Mouse (Mus musculus) stomach, postnatal 0 days (tissue): ENCODE results near the gene Klhl2. TPM values are rescaled to one million over a fixed set of nuclear protein-coding genes. Genes with fewer than 3 reads are reported as not detected.

Source experiments
- ATAC-seq: fragments of 200-750 bp; cut with Nextera tagmentation; 2 replicates; pipeline ENCODE4 v1.8.0; 2017; ENCODE audit not compliant: low FRiP score, low TSS enrichment
- DNase-seq: peaks from one replicate; pipeline ENCODE4 v3.0.0-alpha.2; 2016; ENCODE audit warnings: low spot score
- H3K27ac ChIP-seq: fragments of 300-500 bp; sonication (generic); replicated peaks from 2 replicates; pipeline ENCODE4 v1.5.1; 2014; ENCODE audit warnings: mild to moderate bottlenecking, control low read depth
- H3K27me3 ChIP-seq: fragments of 300-500 bp; sonication (generic); 2 replicates; pipeline ENCODE4 v1.6.1; 2014; ENCODE audit warnings: low read length; ENCODE audit not compliant: control insufficient read depth, insufficient read depth
- H3K36me3 ChIP-seq: fragments of 300-500 bp; sonication (generic); 2 replicates; pipeline ENCODE4 v1.6.1; 2014; ENCODE audit warnings: low read length, mixed read lengths; ENCODE audit not compliant: control insufficient read depth, insufficient read depth
- H3K4me1 ChIP-seq: fragments of 300-500 bp; sonication (generic); replicated peaks from 2 replicates; pipeline ENCODE4 v1.6.1; 2014; ENCODE audit warnings: antibody characterized with exemption; ENCODE audit not compliant: control insufficient read depth, insufficient read depth
- H3K4me2 ChIP-seq: fragments of 300-500 bp; sonication (generic); replicated peaks from 2 replicates; pipeline ENCODE4 v1.6.1; 2014; ENCODE audit warnings: low read depth, mild to moderate bottlenecking, control low read depth, moderate library complexity
- H3K4me3 ChIP-seq: fragments of 300-500 bp; sonication (generic); 2 replicates; pipeline ENCODE4 v1.5.1; 2014; ENCODE audit warnings: low read depth, low read length, control low read depth
- H3K9ac ChIP-seq: fragments of 300-500 bp; sonication (generic); 2 replicates; pipeline ENCODE4 v1.6.1; 2014; ENCODE audit warnings: mild to moderate bottlenecking, low read length, control low read depth, mixed read lengths
- H3K9me3 ChIP-seq: fragments of 300-500 bp; sonication (generic); 2 replicates; pipeline ENCODE4 v1.6.1; 2016; ENCODE audit warnings: low read length; ENCODE audit not compliant: control insufficient read depth
- CTCF ChIP-seq: IDR thresholded peaks from 2 replicates; pipeline ENCODE4 v1.5.1; 2016; ENCODE audit warnings: antibody characterized with exemption, low read depth, mild to moderate bottlenecking, moderate library complexity
- EP300 ChIP-seq: optimal IDR thresholded peaks from 2 replicates; pipeline ENCODE3; 2016; ENCODE audit warnings: antibody characterized with exemption
- WGBS: fragments of 180-500 bp; shearing (Covaris S2); extraction: QIAGEN DNeasy Blood & Tissue Kit; methylation state at CpG from one replicate; pipeline ENCODE4 v1.1.7; 2014; 5-methylcytosine and 5-hydroxymethylcytosine counted together
- polyA plus RNA-seq: library from polyadenylated mRNA; unstranded; fragments of >200 nt; fragmentation: Nextera tagmentation; extraction: Ambion mirVana; gene quantifications from 2 replicates; pipeline ENCODE4 v1.2.1, GENCODE M21; 2015

Klhl2 gene
- polyA plus RNA-seq, 1 experiment from 2014 or later: 13.4 TPM

DNA sequence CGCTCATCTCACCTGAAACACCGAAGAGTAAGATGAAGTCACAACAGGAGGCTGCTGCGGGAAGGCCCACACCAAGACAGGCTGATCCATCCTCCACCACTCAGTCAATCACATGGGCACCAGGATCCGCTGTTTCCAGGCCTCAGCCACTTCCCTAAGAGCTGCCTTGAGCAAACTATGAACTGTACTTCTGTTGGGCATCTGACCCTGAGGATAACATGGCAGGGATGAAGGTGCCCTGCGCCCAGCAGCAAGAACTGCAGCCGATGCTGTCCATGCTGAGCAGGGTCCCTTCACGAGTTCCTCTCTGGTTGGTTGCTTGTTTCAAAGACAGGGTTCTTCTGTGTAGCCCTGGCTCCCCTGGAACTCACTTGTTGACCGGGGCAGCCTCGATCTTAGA, 38.0 kb downstream of the Klhl2 start:
- over 99% methylated on average over 9 of the region's 9 CpGs for WGBS
- ATAC-seq (no peak), DNase-seq (no peak)
- Histone ChIP-seq H3K4me2 (no peak overlapping the region), H3K27ac (no peak overlapping the region), H3K36me3 (no peaks in the 10 kb centered on the region), H3K4me3 (no peak overlapping the region), H3K9ac (no peak overlapping the region), H3K9me3 (no peaks in the 10 kb centered on the region), H3K27me3 (no peaks in the 10 kb centered on the region), H3K4me1 (no peaks in the 10 kb centered on the region)
- TF ChIP-seq EP300 (no peak), CTCF (no peak)

DNA sequence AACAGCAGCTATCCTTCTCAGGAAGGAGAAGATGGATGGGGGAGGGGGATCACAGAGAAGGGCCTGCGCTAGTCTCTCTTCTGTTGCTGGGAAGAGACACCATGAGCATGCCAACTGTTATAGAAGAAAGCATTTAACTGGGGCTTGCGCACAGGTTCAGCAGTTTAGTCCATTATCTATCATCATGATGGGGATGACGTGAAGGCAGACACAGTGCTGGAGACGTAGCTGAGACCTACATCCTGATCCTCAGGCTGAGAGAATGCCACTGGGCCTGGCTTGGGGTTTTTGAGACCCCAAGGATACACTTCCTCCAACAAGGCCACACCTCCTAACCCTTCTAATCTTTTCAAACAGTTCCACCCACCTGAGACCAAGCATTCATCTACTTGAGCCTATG, 38.7 kb downstream of the Klhl2 start:
- no peaks in the 10 kb centered on the region for H3K36me3 ChIP-seq
- no peak for TF ChIP-seq CTCF
- no peak for TF ChIP-seq EP300
- 90% methylated on average over 4 of the region's 4 CpGs for WGBS
- H3K9me3 ChIP-seq: no peaks in the 10 kb centered on the region
- no peak overlapping the region for H3K27ac ChIP-seq
- ATAC-seq (no peak), DNase-seq (no peak)
- no peak overlapping the region for H3K9ac ChIP-seq
- no peaks in the 10 kb centered on the region for H3K4me1 ChIP-seq
- H3K27me3 ChIP-seq: no peaks in the 10 kb centered on the region
- H3K4me2 ChIP-seq: no peak overlapping the region
- no peak overlapping the region for H3K4me3 ChIP-seq

DNA sequence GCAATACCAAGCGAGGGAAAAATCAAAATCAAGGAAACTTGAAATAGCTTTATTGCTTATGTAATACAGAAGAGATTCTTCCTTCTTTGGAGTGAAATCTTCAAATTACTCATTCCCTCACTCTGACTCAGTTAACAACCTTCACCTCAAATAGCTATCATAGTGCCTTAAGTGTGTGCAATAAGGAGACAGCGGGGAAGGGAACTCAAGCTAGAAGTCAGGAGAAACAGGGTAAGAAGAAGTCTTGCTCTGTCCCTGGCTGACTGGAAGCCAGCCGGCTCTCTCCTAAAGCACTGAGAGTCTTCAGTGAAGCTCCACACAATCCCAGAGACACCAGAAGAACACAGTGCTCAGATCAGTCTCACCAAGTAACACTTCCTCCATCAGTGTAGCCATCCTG, 43.3 kb downstream of the Klhl2 start:
- TF ChIP-seq CTCF (no peak), EP300 (no peak)
- Histone ChIP-seq H3K4me1 (no peaks in the 10 kb centered on the region), H3K9ac (no peak overlapping the region), H3K27ac (no peak overlapping the region), H3K36me3 (no peaks in the 10 kb centered on the region), H3K9me3 (no peaks in the 10 kb centered on the region), H3K27me3 (no peaks in the 10 kb centered on the region), H3K4me2 (no peak overlapping the region), H3K4me3 (no peak overlapping the region)
- ATAC-seq (no peak), DNase-seq (no peak)
- WGBS: 78% methylated on average over 3 of the region's 3 CpGs

DNA sequence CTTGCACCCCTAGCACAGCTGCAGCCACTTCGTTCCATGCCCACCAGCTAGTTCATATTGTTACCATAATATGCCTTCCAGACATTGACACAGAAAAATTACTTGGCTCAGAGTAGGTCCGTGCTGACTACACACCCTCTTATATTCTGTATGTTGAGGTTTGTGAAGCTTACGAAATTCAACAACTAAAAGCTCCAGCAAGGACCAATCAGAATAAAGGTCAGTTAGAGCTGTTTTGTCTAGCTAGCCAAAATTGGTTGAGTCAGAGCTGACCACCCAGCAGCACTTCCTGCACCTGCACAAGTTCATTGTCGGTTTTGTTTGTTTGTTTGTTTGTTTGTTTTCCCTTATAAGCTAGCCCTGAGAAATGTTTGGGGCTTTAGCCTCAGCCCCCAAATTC, 44.8 kb downstream of the Klhl2 start:
- TF ChIP-seq CTCF (no peak), EP300 (no peak)
- H3K4me2 ChIP-seq: no peak overlapping the region
- no peak overlapping the region for H3K27ac ChIP-seq
- H3K36me3 ChIP-seq: no peaks in the 10 kb centered on the region
- no peaks in the 10 kb centered on the region for H3K27me3 ChIP-seq
- WGBS: 61% methylated on average over 4 of the region's 4 CpGs
- H3K4me1 ChIP-seq: no peaks in the 10 kb centered on the region
- ATAC-seq (no peak), DNase-seq (no peak)
- no peak overlapping the region for H3K4me3 ChIP-seq
- H3K9ac ChIP-seq: no peak overlapping the region
- no peaks in the 10 kb centered on the region for H3K9me3 ChIP-seq

DNA sequence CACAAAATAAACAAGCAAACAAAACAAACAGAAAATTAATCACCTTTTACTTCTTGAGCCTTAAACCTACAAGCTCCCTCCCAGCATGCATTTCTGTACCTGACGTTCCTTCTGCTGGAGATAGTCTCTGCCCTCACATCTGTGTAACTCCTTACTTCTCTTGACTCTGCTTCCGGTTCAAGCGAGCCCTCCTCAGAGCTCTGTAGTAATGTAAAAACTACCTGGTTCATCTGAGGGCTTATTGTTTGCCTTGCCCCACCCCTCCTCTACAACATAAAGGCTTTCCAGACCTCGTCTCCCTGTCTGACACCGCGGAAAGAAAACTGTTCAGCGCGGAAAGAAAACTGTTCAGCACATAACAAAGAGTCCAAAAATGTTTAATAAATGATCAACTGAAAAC, 50.5 kb downstream of the Klhl2 start:
- H3K27ac ChIP-seq: no peak overlapping the region
- no peaks in the 10 kb centered on the region for H3K36me3 ChIP-seq
- WGBS: 66% methylated on average over 8 of the region's 8 CpGs
- no peak for ATAC-seq
- no peak overlapping the region for H3K4me2 ChIP-seq
- H3K4me3 ChIP-seq: no peak overlapping the region
- DNase-seq: no peak
- no peaks in the 10 kb centered on the region for H3K27me3 ChIP-seq
- no peaks in the 10 kb centered on the region for H3K9me3 ChIP-seq
- H3K9ac ChIP-seq: no peak overlapping the region
- TF ChIP-seq CTCF (no peak), EP300 (no peak)
- no peaks in the 10 kb centered on the region for H3K4me1 ChIP-seq

DNA sequence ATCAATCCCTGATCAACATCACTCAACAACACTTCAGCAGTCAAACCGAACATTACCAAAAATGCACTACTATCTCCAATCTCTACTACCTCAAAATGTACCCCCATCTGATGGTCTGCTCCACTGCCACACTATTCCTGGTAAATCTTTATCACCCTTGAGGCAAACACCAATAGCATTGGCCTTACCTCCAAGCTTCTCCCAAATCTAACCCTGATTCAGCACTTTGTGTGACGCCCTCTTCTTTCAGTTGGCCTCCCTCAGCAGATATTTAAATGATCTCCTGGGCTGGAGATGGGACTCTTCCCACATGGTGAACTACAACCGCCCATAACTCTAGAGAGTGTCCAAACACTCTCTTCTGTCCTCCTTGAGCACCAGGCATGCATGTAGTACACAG, 51.3 kb downstream of the Klhl2 start:
- Histone ChIP-seq H3K4me3 (no peak overlapping the region), H3K27ac (no peak overlapping the region), H3K27me3 (no peaks in the 10 kb centered on the region), H3K36me3 (no peaks in the 10 kb centered on the region), H3K9ac (no peak overlapping the region), H3K9me3 (no peaks in the 10 kb centered on the region), H3K4me1 (no peaks in the 10 kb centered on the region), H3K4me2 (no peak overlapping the region)
- no peak for DNase-seq
- no peak for ATAC-seq
- no peak for TF ChIP-seq EP300
- TF ChIP-seq CTCF: no peak
- WGBS: 84% methylated on average over 3 of the region's 3 CpGs
